Mouse (Mus musculus) spleen, postnatal 4 days (tissue): ENCODE data around the gene Tifa.
"Not testable (repeated sequence)": the region's sequence is repeated elsewhere in the genome, so short reads cannot be mapped to it uniquely, and the experiment has no call there.

Experiments
- DNase-seq, 2 experiments: peaks; one replicate each; pipeline ENCODE4 v3.0.0; 2022; ENCODE audit warnings: low spot score in 2 of 2

The Tifa gene

DNA sequence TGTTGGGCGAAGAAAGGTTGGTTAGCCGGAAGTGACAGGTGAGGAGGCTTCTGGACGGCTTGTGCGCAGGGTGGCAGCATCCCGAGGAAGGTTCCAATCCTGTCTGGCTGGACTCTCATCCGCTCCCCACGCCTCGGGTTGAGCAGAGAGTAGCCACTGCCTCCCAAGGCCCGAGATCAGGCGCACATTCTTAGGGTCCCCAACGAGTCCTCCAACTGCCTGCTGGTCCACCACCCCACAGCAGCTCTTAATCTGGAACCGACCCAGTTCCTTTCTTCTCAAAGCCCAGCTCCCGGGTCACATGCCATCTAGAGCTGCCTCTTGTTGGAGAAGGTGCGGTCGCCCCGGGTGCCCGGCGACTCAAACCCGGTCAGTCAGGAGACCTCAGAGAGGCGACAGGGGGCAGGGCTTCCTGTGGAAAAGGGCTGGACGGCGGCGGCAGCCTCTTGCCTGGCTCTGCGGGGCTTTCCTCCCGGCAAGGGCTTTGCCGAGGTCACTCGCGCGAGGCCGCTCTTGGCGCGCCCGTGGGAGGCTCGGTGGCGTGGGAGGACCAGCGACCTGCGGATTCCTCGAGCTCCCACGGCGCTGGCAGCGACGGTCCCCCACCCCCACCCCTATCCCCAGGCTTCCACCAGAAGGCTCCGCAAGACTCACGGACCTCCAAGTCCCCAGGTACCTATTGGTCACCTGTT is at the start of gene Tifa:
Gene Tifa, plus strand, starts transcription at position 306 of the 692 bp plus-strand sequence.
- peak; percentile 77 to 89 for DNase-seq

DNA sequence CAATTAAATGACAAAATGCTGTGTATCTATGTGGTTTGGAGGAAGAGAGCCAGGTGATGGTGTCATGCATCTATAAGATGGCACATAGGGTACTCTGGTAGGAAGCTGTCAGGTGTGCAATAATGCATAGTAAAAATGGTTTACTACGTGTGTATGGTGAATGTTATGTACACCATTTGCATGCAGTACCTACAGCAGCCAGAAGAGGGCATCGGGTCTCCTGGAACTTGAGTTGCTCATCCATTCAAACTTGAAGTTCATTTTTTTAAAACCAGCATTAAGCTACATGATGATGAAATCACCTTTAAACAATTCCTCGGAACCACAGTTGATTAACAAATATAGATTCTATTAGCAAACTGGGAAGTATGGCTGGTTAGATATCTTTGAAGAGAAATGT is 48.1 kb upstream of the Tifa start:
- no peak for DNase-seq

DNA sequence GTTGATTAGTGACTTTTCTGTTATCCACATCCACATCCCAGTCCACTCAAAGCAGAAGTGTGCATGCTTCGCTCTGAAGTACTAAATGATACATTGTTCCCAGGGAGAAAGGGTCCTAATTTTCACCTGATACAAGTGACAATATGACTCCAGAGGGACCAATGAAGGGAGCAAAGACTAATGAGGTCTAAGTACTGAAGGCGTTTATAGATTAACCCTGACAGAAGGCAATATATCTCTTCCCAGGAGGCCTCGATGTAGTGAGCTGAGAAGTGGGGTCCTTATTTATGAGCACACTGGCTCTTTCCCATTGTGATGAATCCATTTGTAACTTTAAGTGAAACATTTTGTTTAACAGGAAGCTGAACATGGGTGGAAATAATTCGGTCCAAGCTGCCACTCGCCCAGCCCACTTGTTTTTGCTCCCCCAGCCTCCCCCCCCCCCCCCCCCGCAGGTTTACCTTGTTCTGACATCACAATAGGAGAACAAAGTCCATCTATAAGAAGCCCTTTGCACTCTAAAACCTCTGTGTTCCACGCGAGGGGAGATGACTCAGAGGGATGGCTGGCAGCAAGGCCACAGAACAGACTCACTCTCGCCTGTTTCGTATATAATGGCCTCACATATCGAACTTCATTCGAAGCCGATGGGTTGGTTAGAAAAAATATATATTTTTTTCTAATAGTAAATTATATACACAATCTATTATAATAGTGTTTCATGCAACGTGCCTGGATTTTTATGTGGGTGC is 45.8 kb upstream of the Tifa start:
- no peak for DNase-seq

DNA sequence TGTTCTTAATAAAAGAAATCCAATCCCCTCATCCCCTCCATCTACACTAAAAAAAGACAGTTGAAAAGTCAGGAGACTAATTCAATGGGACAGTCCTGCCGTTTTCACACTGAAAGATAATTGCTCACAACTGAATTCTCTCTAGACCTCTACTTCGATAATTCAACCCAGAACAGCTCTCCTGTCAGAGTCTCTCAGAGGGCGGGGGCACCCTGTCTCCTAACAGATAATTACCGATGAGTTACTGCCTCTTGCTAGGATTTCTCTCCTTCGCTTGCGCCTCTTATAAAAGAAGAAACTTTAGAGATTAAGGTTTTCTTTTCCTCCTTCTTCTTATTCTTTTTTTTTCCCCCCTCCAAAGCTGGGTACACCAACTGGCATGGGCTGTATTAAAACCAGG is 44.1 kb upstream of the Tifa start:
- DNase-seq, result no peak

DNA sequence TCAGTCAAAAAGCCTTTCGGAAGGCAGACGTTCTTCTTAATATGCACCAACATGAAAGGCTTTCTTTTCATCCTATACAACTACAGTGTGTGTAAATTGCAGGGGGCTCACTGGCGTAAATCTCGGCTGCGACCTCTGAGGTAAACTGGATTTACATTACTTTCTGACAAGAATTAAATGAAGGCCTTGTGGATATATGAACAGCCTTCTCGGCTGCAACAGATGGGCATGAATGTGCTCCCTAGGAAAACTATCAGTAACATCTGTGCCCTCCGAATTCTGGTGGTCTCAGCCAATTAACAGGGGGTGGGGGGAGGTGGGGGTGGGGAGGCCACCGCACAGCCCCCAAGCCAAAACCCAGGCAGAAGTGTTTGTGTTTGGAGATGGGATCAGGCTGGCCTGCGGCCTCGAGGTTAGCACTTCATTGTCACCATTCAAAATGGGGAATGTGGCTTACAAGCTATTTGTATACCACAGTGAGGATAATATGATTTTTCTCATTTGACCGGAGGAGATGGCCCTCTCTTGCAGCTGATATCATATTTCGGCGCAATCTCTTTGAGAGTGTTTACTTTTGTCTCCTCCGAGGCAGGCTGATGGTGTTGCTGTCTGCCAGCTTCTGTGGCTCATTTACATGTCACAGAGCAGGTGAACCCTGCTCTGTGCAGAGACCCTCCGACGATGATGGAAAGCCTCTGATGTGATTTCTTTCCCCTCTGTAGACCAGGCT is 43.5 kb upstream of the Tifa start:
- DNase-seq, result no peak

DNA sequence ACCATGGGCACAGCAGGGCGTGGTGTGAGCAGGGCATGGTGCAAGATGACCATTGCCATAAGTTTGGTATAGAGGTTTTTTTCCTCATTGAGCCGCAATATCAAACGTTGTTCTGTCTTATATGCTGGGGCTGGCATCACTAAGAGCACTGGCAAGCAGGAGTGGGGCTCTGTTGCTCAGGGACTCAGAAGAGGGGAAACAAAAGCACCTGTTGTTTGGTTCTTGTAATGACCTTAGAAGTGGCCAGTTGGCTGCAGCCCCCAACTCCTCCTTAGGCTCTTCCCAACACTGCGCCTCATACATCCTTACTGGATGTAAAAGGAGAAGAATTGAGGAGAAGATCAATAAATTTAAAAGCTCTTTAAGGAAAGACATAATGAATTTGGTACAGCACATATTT is 41.0 kb upstream of the Tifa start:
- DNase-seq, result peak in 1 of 2 experiments; percentile 41

DNA sequence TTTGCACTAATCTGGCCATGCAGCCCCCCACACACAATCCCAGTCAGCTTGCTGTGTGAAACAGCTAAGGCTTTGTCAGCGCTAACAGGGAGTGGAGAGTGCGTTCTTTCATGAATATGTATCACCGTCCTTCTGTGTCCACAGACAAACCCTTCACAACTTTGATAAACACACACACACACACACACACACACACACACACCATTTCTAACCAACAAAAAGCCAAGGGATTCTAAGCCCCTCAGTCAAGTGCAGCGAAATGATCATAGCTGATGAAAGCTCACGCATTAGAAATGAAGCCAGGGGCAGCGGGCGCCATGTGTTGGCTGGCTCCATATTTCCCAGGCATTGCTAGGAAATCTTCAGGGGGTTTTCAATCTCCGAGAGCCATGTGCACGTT is 40.3 kb upstream of the Tifa start:
- DNase-seq, result peak in 1 of 2 experiments; percentile 48

DNA sequence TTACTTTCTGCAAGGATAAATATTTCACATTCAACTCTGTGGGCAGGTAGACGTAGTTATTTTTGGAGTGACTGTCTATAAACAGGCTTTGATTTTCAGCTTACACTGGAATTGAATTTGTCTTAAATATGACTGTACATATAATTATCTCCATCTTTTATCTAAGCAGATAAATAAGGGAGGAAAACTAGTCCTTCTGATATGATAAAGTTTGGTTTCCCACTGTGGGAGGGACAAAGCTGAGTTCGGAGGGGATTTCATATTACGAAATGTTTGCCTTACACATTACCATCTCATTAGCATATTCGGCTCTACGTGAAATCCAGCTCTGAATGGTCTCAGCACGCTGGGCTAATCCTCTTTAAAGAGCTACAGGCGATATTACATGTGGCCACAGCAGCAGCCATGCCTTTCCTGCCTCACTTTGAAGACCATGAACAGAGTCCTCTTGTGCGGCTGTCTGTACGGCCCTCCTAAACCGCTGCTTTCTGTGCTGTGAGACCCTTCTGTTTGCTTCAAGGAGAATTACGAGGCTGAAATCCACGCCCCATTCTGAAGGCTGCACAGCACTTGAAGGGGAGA is 39.5 kb upstream of the Tifa start:
- peak in 1 of 2 experiments; percentile 38 for DNase-seq

DNA sequence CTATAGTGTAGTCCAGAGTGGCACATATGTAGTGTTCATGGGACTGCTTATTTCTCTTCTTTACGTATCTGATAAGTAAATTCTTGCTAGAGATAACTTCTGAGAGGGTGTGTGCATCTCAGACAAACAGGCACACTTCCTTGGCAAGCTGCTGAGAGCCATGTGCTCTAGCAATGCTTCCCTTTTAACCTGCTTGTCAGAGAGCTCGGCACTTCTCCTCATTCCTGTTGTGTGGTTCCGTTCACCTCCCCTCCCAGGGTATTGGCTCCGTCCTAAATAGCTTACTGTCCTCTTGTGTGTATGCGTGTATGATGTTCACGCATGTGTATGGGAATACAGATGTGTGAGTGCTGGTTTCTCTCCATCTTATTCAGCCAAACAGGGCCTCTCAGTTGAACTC is 33.1 kb upstream of the Tifa start:
- peak in 1 of 2 experiments; percentile 50 for DNase-seq

DNA sequence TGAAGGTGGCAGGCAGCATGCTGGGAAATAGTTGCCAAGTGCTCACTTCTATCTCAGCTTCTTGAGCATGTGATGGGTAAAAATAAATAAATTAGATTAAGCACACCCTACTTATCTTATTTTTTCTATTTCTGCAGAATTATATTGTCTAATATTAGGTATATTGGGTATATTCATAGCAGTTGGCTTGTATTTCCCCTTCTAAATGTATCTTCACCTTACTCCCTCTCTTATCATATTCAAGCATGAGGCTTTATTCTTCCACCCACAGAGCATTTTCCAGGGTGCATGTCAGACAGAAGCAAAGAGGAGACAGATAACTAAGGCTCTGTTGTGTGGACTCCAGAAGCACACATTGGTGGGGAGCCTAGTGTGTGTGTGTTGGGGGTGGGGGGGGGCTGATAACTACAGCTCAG is 31.7 kb upstream of the Tifa start:
- DNase-seq, result no peak

DNA sequence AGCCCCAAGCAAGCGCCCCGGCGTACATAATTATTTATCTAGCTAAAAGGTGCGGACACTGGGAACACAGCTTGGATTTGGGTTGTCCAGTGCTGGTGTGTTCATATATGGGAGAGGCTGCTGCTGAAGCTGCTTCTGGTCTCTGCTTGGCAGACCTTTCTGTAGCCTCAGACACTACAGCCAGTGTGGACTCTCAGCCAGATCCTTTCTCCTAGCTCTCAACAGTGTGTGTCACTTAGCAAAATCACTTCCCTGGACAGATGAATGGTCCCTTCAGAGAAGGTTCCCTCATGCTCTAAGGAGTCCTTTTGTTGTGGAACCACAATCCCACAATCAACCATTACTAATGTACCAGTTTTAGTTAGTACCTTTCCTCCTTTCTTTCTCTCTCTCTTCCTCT is 30.8 kb upstream of the Tifa start:
- peak in 1 of 2 experiments; percentile 48 for DNase-seq

DNA sequence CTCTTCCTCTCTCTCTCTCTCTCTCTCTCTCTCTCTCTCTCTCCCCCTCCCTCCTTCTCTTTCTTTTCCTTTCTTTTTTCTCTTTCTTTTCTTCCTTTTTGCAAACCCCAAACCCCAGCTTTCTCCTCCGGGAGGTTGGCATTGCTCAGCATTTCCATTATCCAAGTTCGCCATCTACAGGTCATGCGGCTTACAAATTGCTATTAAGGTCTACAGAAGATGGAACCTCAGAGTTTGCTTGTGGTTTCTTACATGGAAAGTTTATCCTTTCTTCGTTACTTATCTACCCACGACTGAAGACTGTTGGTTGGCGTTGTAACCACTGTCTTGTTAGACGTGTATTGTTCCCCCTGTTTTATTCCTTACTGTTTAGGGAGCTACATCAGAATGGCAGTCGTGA is 30.4 kb upstream of the Tifa start:
- peak in 1 of 2 experiments; percentile 50 for DNase-seq

DNA sequence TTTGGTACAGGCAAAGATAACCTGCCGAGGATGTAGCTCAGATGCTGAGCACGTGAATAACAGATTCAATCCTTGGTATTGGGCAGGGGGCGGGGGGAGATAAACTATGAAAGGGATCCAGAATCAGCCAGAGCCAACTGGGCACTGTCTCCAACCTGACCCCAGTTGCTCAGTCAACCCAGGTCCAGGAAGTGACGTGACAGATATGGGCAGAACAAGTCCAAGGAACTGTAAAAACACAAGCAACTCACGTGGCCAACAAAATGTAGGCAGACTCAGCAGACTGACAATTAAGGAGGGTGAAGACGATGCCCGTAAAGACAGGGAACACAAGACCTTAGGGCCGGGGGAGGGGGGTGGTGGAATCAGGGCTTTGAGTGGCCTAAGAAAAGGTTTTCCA is 27.2 kb upstream of the Tifa start:
- no peak for DNase-seq

DNA sequence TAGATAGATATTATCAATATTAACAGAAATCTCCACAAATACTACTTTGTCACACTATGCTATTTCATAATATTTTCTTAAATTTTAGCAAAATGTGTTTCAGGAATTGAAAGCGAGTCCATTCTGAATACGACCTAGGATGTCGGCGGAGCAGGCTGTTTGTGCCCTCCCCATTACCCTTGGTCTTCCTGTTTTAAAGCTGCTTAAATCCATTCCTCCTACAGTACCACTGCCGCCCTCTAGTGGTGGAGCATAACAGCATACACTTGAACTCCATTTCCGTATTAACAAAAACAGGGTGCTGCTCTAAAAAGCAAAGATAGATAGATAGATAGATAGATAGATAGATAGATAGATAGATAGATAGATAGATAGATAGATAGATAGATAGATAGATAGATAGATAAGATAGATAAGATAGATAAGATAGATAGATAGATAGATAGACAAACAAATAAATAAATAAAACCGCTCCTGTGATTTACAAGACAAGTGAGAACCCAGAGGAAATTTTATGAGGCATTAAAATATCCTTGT is 26.5 kb upstream of the Tifa start:
- peak; percentile 78 to 94 for DNase-seq

DNA sequence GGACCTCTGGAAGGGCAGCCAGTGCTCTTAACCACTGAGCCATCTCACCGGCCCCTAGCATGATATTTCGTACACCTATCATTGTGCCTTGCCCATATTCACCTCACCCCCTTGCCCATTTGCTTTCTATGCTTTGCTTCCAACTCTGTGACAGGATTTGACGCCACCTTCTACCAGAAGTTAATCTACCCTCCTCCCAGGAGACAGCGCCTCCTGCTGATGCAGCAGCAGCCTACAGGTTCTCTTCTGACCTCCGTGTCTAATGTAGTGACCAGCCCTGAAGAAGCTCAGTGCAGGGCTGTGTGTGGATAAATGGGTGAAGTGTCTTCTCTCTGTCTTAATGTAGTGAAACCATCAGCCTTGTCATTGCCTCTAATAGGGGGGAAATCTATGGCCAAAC is 25.1 kb upstream of the Tifa start:
- no peak for DNase-seq

DNA sequence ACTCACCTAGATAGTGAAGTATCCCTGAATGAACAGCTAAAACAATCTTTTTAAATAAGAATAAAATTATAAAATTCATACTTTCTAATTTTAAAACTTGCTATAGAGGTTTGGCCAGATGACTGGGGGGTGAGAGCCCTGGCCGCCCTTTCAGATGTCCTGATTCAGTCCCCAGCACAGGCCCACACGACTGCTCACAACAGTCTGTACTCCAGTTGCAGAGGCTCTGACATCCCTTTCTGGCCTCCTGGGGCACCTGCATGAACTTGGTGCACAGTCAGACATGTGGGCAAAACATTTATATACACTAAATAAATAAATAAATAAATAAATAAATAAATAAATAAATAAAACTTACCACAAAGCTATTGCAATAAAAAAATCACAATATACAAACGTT is 23.6 kb upstream of the Tifa start:
- no peak for DNase-seq

DNA sequence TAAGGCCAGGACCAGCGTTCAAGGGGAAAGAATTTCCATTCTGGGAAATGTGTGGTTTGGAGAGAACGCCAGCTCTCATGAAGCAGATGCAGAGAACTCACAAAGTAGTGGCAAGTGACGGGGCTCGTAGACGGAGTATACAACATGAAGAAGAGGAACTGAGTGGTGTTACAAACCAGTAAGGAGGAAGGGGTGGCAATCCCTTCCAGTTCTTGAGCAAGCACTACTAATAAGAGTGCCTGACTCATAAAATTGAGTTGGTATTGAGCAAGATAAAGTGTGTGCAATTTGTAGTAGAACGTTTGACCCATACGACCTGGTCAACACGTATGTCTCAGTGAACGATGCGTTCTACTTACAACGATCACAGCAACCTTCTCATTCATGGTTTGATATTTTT is 20.5 kb upstream of the Tifa start:
- DNase-seq, result no peak

DNA sequence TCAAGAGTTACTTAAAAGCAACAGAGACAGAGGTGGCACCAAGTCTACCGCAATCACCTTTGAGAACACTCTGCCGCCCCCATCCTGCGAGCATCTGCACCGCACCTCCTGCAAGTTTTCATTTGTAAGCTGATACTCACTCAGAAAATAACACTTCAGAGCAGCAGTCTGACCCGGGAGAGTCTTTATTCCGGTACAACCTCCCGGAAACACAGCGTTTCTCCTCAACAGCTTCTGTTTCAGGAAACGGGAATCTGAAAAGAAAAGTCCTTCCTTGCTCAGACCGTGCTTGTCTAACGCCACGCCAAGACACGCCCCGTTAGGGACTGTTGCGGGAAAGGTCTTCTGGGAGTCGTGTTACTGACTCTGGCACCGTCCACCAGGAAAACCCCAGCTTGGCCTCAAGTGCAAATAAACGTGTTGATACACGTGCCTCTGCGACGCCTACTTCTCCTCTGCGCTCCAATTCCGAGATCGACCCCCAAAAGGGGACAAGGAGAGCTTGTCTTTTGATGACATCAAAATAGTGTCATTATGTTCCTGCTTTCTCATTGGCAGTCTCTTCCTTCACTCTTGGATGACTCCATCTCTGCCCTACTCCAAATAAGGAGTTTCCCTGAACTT is 9.5 kb upstream of the Tifa start, which contains the start of gene Alpk1:
Gene Alpk1, minus strand, starts transcription at position 507 of the 624 bp plus-strand sequence.
- DNase-seq, result peak; percentile 71 to 84

DNA sequence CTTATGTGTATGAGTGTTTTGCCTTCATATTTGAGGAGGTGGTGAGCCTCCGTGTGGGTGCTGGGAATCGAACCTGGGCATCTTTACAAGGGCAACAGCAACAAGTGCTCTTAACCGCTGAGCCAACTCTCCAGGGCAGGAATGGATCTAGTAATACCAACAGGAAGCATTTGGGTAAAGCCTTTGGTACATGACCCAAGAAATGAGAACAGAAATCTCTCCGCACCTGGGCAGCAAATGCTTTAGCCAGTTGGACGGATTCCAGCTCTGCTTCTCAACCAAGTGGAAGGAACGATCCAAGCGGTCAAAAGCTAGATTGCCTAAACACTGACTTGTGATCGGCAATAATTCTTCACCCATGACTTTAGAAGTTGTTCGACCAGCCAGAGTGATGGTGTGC is 8.7 kb upstream of the Tifa start:
- no peak for DNase-seq

DNA sequence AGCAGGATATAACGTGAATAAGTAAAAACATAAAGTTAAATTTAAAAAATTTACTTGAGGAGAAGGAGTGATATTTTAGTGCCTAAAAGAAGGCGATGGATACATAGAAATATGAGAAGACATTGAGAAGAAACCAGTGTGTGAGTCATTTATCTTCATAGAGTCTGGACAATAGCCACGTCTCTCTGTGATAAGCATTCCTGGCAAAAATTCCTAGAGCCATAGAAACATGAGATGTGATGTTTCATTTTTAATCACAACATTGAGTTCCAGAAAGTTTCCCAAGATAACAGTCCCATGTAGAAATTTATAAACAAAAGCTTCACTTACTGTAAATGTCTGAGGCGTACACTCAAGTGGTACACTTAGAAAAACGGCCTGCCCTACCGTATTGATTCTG is 6.7 kb upstream of the Tifa start:
- no peak for DNase-seq

DNA sequence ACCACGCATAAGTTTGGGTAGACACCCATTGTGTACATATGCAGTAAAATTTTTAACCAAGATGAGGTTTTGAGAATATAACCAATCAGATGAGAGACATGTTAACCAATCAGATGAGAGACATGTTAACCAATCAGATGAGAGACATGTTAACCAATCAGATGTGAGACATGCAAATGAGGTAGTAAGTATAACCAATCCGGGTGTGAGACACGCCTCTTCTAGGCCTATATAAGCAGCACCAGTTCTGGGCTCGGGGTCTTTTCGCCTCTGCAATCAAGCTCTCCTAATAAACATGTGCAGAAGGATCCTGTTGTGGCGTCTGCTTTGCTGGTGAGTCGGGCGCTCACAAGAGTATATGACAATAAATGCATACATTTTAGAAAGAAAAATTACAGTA is 5.9 kb upstream of the Tifa start:
- not testable (repeated sequence) for DNase-seq

DNA sequence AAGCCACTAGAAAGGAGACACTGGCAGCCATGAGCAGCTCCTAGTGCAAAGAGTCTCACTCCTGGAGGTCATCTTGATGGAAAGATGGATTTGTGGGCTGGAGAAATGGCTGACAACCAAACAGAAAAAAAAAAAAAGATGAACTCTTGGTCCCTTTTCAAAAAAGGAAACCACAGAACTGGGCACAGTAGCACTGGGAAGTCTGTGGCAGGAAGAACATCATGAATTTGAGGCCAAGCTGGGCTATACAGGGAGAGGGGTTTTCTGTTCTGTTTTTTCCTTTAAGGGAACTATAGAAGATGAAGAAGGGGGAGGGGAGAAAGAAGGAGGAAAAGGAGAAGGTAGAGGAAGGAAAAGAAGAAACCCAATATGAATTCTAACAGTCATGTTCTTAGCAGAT is 2.6 kb upstream of the Tifa start:
- DNase-seq, result no peak
